Mouse (Mus musculus) lung, embryonic 15.5 days (tissue): ENCODE measurements around the gene Elovl7. TPM values are rescaled to one million over a fixed set of nuclear protein-coding genes. Genes with fewer than 3 reads are reported as not detected.
A peak's percentile ranks its signal among the peaks of the same experiment; 100 is the strongest.

Experiments used
- ATAC-seq: fragments of 200-750 bp; cut with Nextera tagmentation; 2 replicates; pipeline ENCODE4 v1.8.0; 2017; ENCODE audit warnings: moderate number of reproducible peaks, borderline replicate concordance; ENCODE audit not compliant: low FRiP score, low TSS enrichment; ENCODE audit errors: extremely low read depth
- H3K27ac ChIP-seq: fragments of 300-500 bp; sonication (generic); 2 replicates; pipeline ENCODE4 v1.5.1; 2015; ENCODE audit warnings: moderate library complexity, mild to moderate bottlenecking, inconsistent platforms
- H3K27me3 ChIP-seq: fragments of 300-500 bp; sonication (generic); 2 replicates; pipeline ENCODE4 v1.6.1; 2015; ENCODE audit warnings: inconsistent platforms
- H3K36me3 ChIP-seq: fragments of 300-500 bp; sonication (generic); 2 replicates; pipeline ENCODE4 v1.6.1; 2015; ENCODE audit warnings: inconsistent platforms
- H3K4me1 ChIP-seq: fragments of 300-500 bp; sonication (generic); 2 replicates; pipeline ENCODE4 v1.6.1; 2015; ENCODE audit warnings: inconsistent platforms
- H3K4me2 ChIP-seq: fragments of 300-500 bp; sonication (generic); 2 replicates; pipeline ENCODE4 v1.6.1; 2015; ENCODE audit warnings: inconsistent platforms, mild to moderate bottlenecking, moderate library complexity
- H3K4me3 ChIP-seq: fragments of 300-500 bp; sonication (generic); 2 replicates; pipeline ENCODE4 v1.5.1; 2015; ENCODE audit warnings: mild to moderate bottlenecking, inconsistent platforms
- H3K9ac ChIP-seq: fragments of 300-500 bp; sonication (generic); 2 replicates; pipeline ENCODE4 v1.6.1; 2015; ENCODE audit warnings: inconsistent platforms
- H3K9me3 ChIP-seq: fragments of 300-500 bp; sonication (generic); 2 replicates; pipeline ENCODE4 v1.6.1; 2016; ENCODE audit warnings: inconsistent platforms
- WGBS: fragments of 180-500 bp; shearing (Covaris S2); methylation state at CpG from one replicate; pipeline ENCODE4 v1.1.7; 2015; 5-methylcytosine and 5-hydroxymethylcytosine counted together
- polyA plus RNA-seq: library from polyadenylated mRNA; unstranded; fragments of >200 nt; fragmentation: Nextera tagmentation; extraction: Ambion mirVana; gene quantifications from 2 replicates; pipeline ENCODE4 v1.2.1, GENCODE M21; 2015

Elovl7 gene
- polyA plus RNA-seq, 1 experiment from 2014 or later: 11.5 TPM

DNA sequence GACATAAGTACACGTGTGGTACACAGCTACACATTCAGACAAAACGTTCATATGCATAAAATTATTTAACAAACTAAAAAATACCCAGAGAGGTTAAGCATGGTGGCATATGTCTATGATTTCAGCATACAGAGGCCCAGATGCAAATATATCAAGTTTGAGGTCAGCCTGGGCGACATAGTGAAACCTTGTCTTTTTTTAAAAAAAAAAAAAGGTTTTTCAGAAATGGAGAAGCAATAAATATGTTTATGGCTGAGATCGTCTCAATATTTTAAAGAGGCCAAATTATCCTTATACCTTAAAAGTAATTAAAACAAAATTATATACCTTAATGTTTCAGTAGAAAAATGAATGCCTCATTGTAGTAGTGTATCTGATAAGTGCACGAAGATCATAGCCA is 6.1 kb upstream of the Elovl7 start:
- Histone ChIP-seq H3K4me2 (no peak overlapping the region), H3K4me1 (no peaks in the 10 kb centered on the region), H3K4me3 (no peak overlapping the region), H3K36me3 (no peaks in the 10 kb centered on the region), H3K27ac (no peak overlapping the region), H3K27me3 (peaks cover 5% of the 10 kb centered on the region; the same call in 1 of the 2 replicates), H3K9me3 (no peaks in the 10 kb centered on the region), H3K9ac (no peak overlapping the region)
- WGBS: 59% methylated on average over 5 of the region's 5 CpGs
- ATAC-seq: no peak

DNA sequence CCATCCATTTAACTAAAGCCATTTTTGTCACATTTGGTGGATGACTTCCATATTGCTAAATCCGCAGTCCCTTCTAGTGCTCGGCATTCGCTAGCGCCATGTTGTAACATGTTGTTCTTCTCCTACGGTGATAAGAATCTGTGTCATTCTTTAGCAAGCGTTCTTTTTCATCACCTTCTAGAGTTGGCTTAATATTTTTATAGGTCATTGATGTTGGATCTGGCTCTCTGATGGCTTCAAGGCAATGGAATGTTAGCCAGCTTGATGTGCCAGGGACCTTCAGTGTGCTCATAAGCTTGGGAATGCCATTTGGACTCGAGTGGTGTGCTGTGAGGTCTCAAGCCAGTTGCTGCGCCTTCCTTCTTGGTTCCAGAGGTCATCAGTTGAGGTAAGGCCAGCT is 3.2 kb upstream of the Elovl7 start:
- WGBS: 85% methylated on average over 8 of the region's 8 CpGs
- ATAC-seq: no peak
- H3K27ac ChIP-seq: no peak overlapping the region
- H3K4me1 ChIP-seq: peaks cover 17% of the 10 kb centered on the region
- H3K27me3 ChIP-seq: peaks cover 25% of the 10 kb centered on the region
- no peaks in the 10 kb centered on the region for H3K36me3 ChIP-seq
- H3K9ac ChIP-seq: no peak overlapping the region
- no peaks in the 10 kb centered on the region for H3K9me3 ChIP-seq
- no peak overlapping the region for H3K4me3 ChIP-seq
- no peak overlapping the region for H3K4me2 ChIP-seq

DNA sequence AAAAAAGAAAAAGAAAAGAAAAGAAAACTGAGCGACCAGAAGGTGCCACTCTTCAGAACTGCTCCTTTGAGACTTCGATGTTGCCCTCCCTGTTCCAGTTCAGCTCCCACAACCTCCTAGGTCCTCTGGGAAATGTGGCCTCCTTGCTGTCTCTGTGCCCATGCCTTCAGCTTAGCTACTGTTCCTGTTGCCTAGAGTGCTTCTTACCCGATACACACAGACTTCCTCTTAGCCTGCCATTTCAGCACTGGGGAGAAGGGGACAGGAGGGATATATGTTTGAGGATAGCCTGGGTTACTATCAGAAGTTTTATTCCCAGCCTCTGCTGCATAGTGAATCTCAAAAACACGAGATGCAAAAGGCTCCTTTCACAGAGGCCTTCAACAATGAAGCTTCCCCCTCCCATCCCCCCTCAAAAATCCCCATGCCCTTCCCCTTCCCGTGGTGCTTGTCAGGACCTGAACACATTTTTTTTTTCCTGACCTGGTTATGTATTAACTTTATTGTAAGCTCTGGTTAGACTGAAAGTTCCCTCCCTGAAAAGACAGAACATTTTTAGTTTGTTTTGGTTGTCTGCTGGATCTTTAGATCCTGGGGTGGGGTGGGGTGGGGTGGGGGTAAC is 1.7 kb upstream of the Elovl7 start:
- H3K4me3 ChIP-seq: no peak overlapping the region
- H3K4me1 ChIP-seq: peaks cover 21% of the 10 kb centered on the region
- no peaks in the 10 kb centered on the region for H3K9me3 ChIP-seq
- ATAC-seq: no peak
- 45% methylated on average over 5 of the region's 5 CpGs for WGBS
- H3K36me3 ChIP-seq: no peaks in the 10 kb centered on the region
- H3K27me3 ChIP-seq: peaks cover 31% of the 10 kb centered on the region
- no peak overlapping the region for H3K27ac ChIP-seq
- H3K4me2 ChIP-seq: no peak overlapping the region
- H3K9ac ChIP-seq: no peak overlapping the region

DNA sequence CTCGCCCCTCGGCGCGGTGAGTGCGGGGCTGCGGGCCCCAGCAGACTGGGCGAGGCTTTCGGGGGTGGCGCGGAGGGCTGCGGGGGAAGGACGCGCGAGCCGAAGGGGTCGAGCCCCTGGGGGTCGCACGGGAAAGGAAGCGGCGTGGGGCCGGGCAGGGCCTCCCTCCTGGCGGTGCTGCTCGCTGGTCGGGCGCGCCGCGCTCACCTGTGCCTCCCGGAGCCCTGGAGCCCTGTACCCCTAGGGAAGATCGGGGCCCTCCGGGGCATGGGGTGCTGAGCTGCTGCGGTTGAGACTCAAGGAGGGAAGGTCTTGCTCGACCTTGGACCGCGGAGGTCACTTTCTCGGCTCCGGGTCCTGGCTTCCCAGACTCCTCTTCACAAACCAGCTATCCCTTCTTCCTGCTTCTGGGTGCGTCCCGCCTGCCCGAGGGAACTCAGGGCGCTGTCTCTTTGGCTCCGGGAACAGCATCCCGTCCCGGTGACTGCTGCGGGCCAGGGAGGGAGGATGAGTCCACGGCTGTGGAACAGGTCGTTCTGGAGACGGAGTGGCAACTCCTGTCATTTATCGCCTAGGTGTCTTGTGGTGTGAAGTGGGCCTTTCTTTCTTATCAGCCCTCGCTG is 392 bp downstream of the Elovl7 start:
- H3K9ac ChIP-seq: peak overlapping the region; percentile 64
- peak overlapping the region; percentile 69 for H3K4me3 ChIP-seq
- peak; percentile 72 for ATAC-seq
- H3K36me3 ChIP-seq: no peaks in the 10 kb centered on the region
- no peak overlapping the region for H3K27ac ChIP-seq
- peaks cover 31% of the 10 kb centered on the region for H3K27me3 ChIP-seq
- under 1% methylated on average over 31 of the region's 50 CpGs for WGBS
- H3K9me3 ChIP-seq: no peaks in the 10 kb centered on the region
- H3K4me2 ChIP-seq: peak overlapping the region; percentile 98
- peaks cover 21% of the 10 kb centered on the region for H3K4me1 ChIP-seq

DNA sequence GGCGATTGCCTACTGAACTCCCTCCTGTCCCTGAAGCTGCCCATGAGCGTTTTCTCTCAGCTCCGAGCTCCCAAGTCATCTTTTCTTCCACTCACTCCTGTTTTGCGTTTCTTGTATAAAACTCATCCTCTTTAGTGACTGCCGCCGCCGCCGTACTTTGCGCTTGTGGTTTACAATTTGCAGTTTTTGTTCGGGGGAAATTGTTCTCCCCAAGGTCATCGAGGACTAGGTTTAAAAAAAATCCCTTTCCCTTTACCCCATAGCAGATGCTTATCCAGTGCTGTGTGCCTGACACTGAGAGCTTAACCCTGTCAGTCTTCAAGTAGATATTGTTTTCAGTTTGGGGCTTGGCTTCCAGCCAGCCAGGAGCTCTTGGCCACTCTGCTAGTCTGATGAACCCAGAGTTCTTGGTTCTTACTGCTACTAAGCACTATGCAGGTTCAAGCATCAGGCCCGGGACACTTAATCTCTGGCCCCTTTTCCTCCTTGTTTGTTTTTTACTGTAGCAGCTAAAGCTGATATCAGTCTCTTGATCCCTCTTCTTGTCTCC is 1.1 kb downstream of the Elovl7 start:
- H3K4me3 ChIP-seq: peak overlapping the region; percentile 69
- peaks cover 31% of the 10 kb centered on the region for H3K27me3 ChIP-seq
- no peaks in the 10 kb centered on the region for H3K9me3 ChIP-seq
- H3K36me3 ChIP-seq: no peaks in the 10 kb centered on the region
- peak overlapping the region; percentile 98 for H3K4me2 ChIP-seq
- H3K9ac ChIP-seq: peak overlapping the region; percentile 64
- WGBS: 2% methylated on average over 12 of the region's 12 CpGs
- H3K4me1 ChIP-seq: peaks cover 21% of the 10 kb centered on the region
- no peak for ATAC-seq
- H3K27ac ChIP-seq: no peak overlapping the region

DNA sequence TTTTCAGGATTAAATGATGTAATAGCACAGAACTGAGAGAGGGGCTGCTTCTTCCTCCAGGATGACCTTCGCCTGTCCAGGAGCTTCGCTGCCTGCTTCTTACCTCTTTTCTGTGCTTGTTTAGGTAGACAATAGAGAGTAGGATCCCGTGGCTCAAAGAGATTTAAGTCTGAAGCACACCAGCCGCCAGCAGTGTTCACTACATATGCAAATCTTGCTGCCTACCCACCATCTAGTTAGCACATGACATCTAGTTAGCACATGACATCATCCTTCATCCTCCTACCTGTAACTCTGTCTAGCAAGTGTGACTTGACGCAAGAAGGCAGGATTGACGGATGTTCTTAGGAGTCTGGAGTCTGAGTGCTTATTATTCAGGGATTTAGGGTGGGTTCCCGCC is 5.6 kb downstream of the Elovl7 start:
- H3K4me2 ChIP-seq: no peak overlapping the region
- no peak for ATAC-seq
- peaks cover 13% of the 10 kb centered on the region for H3K27me3 ChIP-seq
- no peak overlapping the region for H3K4me3 ChIP-seq
- no peaks in the 10 kb centered on the region for H3K9me3 ChIP-seq
- no peak overlapping the region for H3K27ac ChIP-seq
- peaks cover 14% of the 10 kb centered on the region for H3K4me1 ChIP-seq
- no peaks in the 10 kb centered on the region for H3K36me3 ChIP-seq
- no peak overlapping the region for H3K9ac ChIP-seq
- WGBS: 75% methylated on average over 7 of the region's 7 CpGs

DNA sequence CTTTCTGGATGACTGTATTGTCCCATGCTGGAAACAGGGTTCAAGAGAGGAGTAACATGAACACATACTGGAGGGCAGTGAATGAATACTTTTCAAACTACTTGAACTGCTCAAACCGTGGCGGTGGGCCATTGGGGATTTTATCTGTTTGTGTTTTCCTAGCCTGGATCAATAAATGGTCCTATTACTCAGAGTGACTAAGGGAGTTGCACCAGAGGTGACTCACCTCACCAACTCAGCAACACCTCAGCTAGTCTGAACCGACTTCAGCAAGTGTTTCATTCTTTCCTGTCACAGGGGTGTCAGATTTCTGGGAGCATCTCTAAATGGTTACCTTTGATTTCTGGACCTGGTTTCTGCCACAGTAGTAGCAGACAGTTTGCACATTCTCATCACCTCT is 15.0 kb downstream of the Elovl7 start:
- Histone ChIP-seq H3K36me3 (no peaks in the 10 kb centered on the region), H3K9me3 (no peaks in the 10 kb centered on the region), H3K4me2 (no peak overlapping the region), H3K4me1 (no peaks in the 10 kb centered on the region), H3K27ac (peak overlapping the region; percentile 53), H3K4me3 (no peak overlapping the region), H3K9ac (no peak overlapping the region), H3K27me3 (no peaks in the 10 kb centered on the region)
- WGBS: 31% methylated on average over 3 of the region's 3 CpGs
- no peak for ATAC-seq

DNA sequence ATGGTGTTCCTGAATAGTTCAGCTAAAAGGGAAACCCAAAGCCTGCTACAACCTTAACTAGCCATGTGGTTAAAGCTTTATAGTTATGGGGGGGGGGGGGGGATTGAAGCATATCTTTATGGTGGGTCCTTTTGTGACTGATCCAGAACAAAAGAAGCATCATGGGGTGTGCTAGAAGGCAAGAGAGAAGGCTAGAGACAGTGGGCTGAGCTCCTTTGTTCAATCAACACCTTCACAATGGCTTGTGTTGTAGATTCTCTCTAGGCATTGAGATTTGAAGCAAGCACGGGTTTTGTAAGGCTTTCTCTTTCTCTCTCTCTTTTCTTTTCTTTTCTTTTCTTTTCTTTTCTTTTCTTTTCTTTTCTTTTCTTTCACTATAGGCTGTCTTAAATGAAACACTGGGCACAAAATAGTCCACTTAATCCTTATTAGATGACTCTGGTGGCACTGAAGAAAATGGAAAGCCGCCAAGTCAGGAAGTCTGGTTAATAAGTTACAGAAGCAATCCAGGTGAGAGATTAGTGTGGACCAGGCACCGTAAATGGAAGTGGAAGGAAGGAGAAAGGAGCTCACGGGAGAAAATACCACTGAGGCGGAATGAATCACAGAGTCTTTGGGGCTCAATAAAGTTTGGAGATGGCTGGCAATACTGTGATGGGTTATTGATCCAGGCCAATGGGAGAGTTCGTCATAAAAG is 15.6 kb downstream of the Elovl7 start:
- Histone ChIP-seq H3K4me1 (no peaks in the 10 kb centered on the region), H3K27me3 (no peaks in the 10 kb centered on the region), H3K9me3 (no peaks in the 10 kb centered on the region), H3K4me2 (no peak overlapping the region), H3K27ac (peak overlapping the region; percentile 53), H3K36me3 (no peaks in the 10 kb centered on the region), H3K4me3 (no peak overlapping the region), H3K9ac (no peak overlapping the region)
- ATAC-seq: no peak; the same call in 1 of the 2 replicates
- 63% methylated on average over 6 of the region's 6 CpGs for WGBS

DNA sequence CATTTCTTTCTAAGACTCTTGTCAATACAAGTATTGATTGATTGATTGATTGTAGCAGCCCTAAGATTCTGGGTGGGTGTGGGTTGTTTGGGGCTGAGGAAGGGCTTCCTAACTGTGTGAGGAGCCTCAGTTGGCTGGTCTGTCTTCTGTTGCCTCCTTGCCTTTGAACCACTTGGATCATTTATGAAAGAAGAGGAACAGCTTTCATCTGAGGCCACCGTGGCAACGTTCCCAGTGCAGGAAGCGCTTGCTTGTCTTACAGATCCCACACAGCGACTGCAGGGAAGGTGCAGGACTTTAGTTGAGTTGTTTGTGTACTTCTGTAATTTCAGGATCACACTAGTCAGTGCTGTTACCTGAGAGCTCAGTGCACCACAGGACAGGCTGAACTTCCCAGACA is 25.8 kb downstream of the Elovl7 start:
- H3K4me3 ChIP-seq: no peak overlapping the region
- no peak overlapping the region for H3K9ac ChIP-seq
- H3K27ac ChIP-seq: no peak overlapping the region
- H3K4me1 ChIP-seq: peaks cover 4% of the 10 kb centered on the region
- no peak overlapping the region for H3K4me2 ChIP-seq
- 18% methylated on average over 4 of the region's 4 CpGs for WGBS
- H3K9me3 ChIP-seq: no peaks in the 10 kb centered on the region
- no peak for ATAC-seq
- H3K36me3 ChIP-seq: no peaks in the 10 kb centered on the region
- H3K27me3 ChIP-seq: no peaks in the 10 kb centered on the region

DNA sequence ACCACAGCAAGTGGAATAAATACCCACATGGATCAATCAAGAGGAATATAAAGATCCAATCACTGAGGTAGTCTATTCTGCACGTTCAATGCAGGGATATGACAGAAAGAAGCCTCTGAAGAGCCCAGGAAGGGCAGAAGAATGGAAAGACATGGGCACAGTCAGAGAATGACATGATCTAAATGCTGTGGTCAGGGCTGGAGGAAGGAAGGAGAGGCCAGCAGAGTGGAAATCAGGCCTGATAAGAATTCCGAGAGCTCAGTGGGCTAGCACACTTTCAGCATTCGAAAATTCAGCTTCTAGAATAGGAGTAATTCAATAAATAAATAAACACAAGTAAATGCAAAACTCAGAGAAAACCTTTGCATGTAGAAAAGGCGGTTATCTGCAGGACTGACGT is 27.5 kb downstream of the Elovl7 start:
- 66% methylated on average over 5 of the region's 5 CpGs for WGBS
- no peaks in the 10 kb centered on the region for H3K36me3 ChIP-seq
- peaks cover 4% of the 10 kb centered on the region for H3K4me1 ChIP-seq
- no peaks in the 10 kb centered on the region for H3K9me3 ChIP-seq
- H3K27me3 ChIP-seq: no peaks in the 10 kb centered on the region
- no peak overlapping the region for H3K9ac ChIP-seq
- no peak overlapping the region for H3K4me2 ChIP-seq
- H3K4me3 ChIP-seq: no peak overlapping the region
- H3K27ac ChIP-seq: no peak overlapping the region
- no peak for ATAC-seq

DNA sequence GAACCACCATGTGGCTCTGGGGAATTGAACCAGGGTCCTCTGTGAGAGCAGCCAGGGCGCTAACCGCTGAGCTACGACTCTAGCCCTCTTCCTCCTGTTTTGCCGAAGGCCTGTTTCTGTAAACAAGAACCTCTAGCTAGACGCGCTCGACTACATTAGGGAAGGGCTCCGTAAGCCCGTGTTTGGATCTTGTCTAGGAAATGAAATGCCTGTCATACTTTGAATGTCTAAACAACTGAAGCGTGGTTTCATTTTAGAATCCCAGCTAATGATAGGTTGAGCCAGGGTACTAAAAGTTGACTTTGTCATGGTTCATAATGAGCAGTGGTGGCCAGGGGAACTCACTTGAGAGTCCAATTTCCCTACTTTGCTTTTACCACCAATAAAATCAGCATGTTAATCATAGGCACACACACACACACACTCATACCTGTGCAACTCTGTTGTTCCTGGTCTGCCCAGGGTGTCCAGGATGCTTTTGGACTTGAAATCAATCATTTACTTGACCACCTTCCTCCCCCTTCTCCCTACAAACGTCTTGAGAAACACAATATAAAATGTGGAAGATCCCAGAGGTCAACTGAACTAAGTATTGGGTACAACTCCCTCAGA is 31.0 kb downstream of the Elovl7 start:
- no peak; the same call in 1 of the 2 replicates for ATAC-seq
- no peaks in the 10 kb centered on the region for H3K36me3 ChIP-seq
- H3K4me1 ChIP-seq: no peaks in the 10 kb centered on the region; the same call in 1 of the 2 replicates
- H3K9me3 ChIP-seq: no peaks in the 10 kb centered on the region
- no peak overlapping the region for H3K9ac ChIP-seq
- H3K27ac ChIP-seq: no peak overlapping the region
- H3K4me2 ChIP-seq: no peak overlapping the region
- no peaks in the 10 kb centered on the region for H3K27me3 ChIP-seq
- no peak overlapping the region for H3K4me3 ChIP-seq
- WGBS: 53% methylated on average over 11 of the region's 11 CpGs

DNA sequence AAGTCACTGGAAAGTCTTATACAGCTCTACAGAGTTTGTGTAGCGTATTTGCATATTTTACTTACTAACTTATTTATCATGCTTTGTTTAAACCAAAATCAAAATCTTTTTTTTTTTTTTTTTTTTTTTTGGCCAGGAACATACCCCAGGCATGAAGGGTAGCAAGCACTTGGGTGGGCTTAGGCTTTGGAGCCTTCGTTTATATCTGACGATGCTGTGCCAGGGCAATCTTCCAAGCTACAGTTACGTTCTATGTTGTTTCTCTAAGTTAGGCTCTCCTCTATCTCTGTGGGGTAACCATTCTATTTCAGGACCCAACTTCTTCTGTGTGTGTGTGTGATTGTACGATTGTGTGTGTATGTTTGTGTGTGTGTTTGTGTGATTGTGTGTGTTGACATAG is 36.9 kb downstream of the Elovl7 start:
- no peak overlapping the region for H3K4me3 ChIP-seq
- 48% methylated on average over 5 of the region's 5 CpGs for WGBS
- H3K4me1 ChIP-seq: no peaks in the 10 kb centered on the region
- peak; percentile 55; the same call in 1 of the 2 replicates for ATAC-seq
- H3K27ac ChIP-seq: no peak overlapping the region
- no peaks in the 10 kb centered on the region for H3K27me3 ChIP-seq
- H3K9me3 ChIP-seq: no peaks in the 10 kb centered on the region
- H3K36me3 ChIP-seq: no peaks in the 10 kb centered on the region
- no peak overlapping the region for H3K4me2 ChIP-seq
- no peak overlapping the region for H3K9ac ChIP-seq
